Mouse (Mus musculus): ENCODE measurements around the gene Ccar1. TPM values are rescaled to one million over a fixed set of nuclear protein-coding genes. Genes with fewer than 3 reads are reported as not detected.
"Not testable (repeated sequence)": the region's sequence is repeated elsewhere in the genome, so short reads cannot be mapped to it uniquely, and the experiment has no call there.

Gene Ccar1
- total RNA-seq, 2 experiments from 2014 or later = 46.5 to 47.9 TPM

DNA sequence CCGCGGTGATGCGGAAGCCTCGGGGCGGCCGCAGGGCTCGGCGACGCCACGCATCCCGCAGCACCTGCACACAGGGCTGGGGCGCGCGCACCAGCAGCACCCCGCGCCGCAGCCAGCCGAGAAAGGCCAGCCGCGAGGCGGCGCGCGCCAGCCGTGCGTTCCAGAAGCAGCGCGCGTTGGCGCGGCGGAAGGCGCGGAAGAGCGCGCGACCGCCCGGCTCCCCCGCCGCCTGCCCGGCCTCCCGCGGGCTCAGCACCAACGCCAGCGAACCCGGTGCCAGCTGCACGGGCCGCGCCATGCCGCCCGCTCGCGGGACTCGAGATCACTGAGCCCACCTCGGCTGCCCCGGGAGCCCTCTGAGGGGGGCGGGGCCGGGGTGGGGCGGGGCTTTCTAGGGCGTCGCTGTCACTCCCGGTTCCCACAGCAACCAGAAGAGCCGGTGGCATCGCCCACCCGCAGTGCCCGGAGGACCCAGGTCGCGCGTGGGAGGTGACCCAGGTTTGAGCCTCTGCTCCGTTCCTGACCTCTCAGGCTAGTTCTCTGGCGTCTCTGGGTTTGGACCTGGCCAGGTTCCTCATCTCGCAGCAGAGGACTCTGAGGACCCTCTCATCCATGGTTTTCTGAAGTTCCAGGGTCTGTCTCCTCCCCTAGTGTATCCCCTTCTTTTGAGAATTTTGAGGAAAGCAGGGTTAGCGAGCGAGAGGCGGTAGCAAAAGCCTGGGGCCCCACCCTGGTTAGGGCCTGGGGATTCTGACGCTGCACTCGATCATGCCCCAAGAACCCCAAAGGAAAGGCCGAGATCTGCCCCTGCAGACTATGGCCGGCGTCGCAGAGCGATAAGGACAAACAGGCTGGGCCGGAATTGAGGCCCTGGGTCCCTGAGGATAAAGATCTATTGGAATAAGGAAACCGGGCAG, 66.1 kb downstream of the Ccar1 start, which contains the start of gene Stox1:
TSS of gene Stox1 (minus strand) at position 358 of the 917 bp plus-strand sequence.
- peak; percentile 63 to 73 for DNase-seq (ENCODE audit: low spot score in 2 of 2)

DNA sequence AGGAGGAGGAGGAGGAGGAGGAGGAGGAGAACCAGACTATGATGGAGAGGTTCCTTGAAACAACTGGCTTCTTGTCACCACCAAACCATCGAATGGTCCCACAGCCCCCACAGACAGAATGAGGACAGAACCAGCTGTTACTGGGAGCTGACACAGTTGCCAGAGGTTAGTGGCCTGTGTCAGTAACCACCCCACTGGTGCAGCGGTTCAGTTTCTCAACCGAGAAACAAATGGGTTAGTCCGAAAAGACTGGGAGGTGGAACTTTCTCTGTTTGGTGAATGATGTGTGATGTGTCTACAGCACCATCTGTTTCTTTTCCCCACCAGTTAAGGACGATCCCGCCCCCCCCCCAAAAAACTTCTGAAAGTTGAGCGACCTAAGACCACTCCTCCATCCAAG, 67.2 kb downstream of the Ccar1 start:
- no peak for DNase-seq (ENCODE audit: low spot score in 2 of 2)

DNA sequence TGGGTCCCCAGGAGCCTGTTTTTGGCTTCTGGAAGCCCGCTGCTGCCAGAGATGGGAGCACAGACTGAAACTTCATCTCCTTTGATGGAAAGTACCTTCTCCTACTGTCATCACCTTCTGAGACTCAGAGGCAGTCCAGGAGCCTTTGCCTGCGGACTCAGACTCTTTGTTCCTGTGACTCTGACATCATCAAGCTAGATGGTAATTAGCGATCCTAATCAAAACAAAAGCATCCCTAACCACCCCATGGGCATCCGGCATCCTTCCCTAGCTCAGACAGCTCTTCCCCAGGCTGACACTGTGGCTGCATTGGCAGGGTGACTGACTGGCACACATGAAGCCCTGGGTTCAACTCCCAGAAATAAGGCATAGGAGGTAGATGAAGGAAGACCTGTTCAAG, 69.4 kb downstream of the Ccar1 start:
- no peak for DNase-seq (ENCODE audit: low spot score in 2 of 2)

DNA sequence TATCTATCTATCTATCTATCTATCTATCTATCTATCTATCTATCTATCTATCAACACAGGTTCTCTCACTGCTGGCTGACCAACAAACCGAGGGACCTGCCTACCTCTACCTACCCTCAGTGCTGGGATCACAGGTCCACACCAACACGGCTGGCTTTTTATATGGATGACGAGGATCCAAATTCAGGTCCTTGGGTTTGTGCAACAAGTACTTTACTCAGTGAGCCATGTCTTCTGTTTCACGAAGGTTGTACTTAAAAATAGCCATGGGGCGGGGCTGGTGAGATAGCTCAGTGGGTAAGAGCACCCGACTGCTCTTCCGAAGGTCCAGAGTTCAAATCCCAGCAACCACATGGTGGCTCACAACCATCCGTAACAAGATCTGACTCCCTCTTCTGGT, 71.5 kb downstream of the Ccar1 start:
- DNase-seq (ENCODE audit: low spot score in 2 of 2) = not testable (repeated sequence)

DNA sequence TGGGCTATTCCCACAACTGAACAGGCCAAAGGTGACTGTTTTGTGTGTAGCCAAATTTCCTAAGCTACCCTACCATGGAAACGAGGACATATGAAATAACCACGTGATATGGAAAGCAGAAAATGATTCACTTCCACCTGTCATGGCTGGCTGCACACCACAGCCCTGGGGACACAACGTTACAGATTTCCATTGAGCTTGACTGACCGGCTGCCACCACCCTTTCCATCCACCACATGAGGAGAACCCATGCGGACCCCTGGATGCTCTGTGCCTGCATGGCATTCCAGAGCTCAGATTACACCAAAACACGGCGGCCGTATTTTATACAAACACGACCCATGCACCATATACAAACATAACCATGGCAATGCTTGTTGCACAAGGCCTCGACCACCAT, 78.6 kb downstream of the Ccar1 start:
- DNase-seq (ENCODE audit: low spot score in 2 of 2) = no peak

DNA sequence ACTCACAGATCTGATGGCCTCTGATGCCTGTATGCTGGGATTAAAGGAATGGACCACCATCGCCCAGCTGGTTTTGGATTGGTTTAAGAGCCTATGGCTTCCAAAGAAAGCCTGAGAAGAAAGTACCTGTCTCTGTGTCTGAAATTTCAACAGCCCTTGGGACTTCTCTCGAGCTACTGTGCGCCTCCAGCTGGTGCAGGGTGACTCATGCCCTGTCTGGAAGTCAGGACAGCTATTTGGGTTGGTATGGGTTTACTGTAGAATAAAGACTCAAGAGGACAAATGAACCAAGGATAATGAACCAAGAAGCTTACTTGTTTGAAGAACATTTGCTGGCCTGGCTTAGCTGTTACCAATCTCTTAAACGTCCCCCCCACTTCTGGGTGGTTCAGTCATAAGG, 88.5 kb downstream of the Ccar1 start:
- peak in 1 of 2 experiments; percentile 12 for DNase-seq (ENCODE audit: low spot score in 2 of 2)

DNA sequence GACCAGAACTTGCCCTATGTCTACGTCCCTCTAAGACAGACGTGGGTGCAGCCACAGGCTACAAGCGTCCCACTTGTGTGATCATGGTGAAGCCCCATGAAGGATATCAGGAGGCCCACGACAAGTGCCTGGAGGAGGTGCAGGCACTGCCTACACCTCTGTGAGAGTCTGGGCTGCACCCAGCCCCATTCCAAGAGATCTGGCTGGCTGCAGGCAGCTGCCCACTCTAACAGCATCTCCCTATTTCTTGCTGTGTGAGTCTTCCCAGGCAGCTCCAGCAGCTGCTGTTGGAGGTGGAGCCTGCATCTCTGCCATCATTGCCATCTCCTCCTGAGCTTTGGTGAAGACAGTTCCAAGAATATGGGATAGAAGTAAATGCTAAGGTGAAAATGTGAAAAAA, 89.7 kb downstream of the Ccar1 start:
- DNase-seq (ENCODE audit: low spot score in 2 of 2) = peak; percentile 36 to 60

Other genes starting within 250 kb of the Ccar1 start
- 100 to 1,000 TPM; 179 to 185 TPM for gene Kif1bp, start 213.8 kb downstream of the Ccar1 start, total RNA-seq (2021)
- 10 to 100 TPM; 21.1 to 21.3 TPM for gene Ddx21, start 190.0 kb downstream of the Ccar1 start, total RNA-seq (2021)
- gene Ddx50, start 141.1 kb downstream of the Ccar1 start, total RNA-seq (2021) = 100 to 1,000 TPM in 1 of 2 experiments, 10 to 100 TPM in 1; 89.0 to 101 TPM
- 1 to 10 TPM; 3.3 to 4.4 TPM for gene Stox1, start 66.2 kb downstream of the Ccar1 start, total RNA-seq (2021)
- gene Tet1, start 116.7 kb upstream of the Ccar1 start, total RNA-seq (2021) = 10 to 100 TPM; 12.1 to 12.6 TPM
- 10 to 100 TPM; 38.5 to 41.5 TPM for gene Slc25a16, start 128.3 kb upstream of the Ccar1 start, total RNA-seq (2021)
- gene Dna2, start 154.7 kb upstream of the Ccar1 start, total RNA-seq (2021) = 1 to 10 TPM in 1 of 2 experiments, under 1 TPM in 1; 0.98 to 1.2 TPM
- gene Rufy2, start 187.9 kb upstream of the Ccar1 start, total RNA-seq (2021) = 10 to 100 TPM; 75.6 to 91.0 TPM
- 10 to 100 TPM; 50.2 to 50.8 TPM for gene Hnrnph3, start 231.9 kb upstream of the Ccar1 start, total RNA-seq (2021)
- 1 to 10 TPM; 2.6 to 3.6 TPM for gene Pbld2, start 232.0 kb upstream of the Ccar1 start, total RNA-seq (2021)